In genomic region chr14:19974429-19974828, GRCm38 (mm10) we compare ENCODE assay signal across 10 mouse cellular contexts. TPM values are rescaled to one million over a fixed set of nuclear protein-coding genes. Genes with fewer than 3 reads are reported as not detected.
DNase-seq lines count a peak whose midpoint lies in the region; ATAC-seq and TF ChIP-seq lines count a peak whose summit lies in the region.
"Had no signal": no experiment of that assay in that cellular context is flagged by ENCODE, and none has a peak within 500 bp of the region (broad histone marks: within the 10 kb centered on the region; RNA-seq: fewer than 3 reads in every experiment).

No protein-coding gene starts in this region.

- H3K9ac ChIP-seq in embryonic facial prominence, embryonic 13.5 days: peak overlapping the region; percentile 66; the same call in 1 of the 2 replicates
- H3K9ac ChIP-seq in hindbrain, embryonic 16.5 days (ENCODE audit: low read depth, low read length): peak overlapping the region; percentile 69
- H3K9ac ChIP-seq in midbrain, postnatal 0 days (replicated peaks; ENCODE audit: low read length, poor library complexity, severe bottlenecking): peak overlapping the region; percentile 56
- H3K9ac ChIP-seq: liver, embryonic 14.5 days had no signal

- no peaks in the 10 kb centered on the region for H3K36me3 ChIP-seq in embryonic facial prominence, embryonic 13.5 days
- H3K36me3 ChIP-seq in hindbrain, embryonic 16.5 days (ENCODE audit: control insufficient read depth, insufficient read depth, low read length): no peaks in the 10 kb centered on the region
- no peaks in the 10 kb centered on the region for H3K36me3 ChIP-seq in midbrain, postnatal 0 days (ENCODE audit: insufficient read depth, low read length)

- peak overlapping the region; percentile 94 for H3K27ac ChIP-seq in layer of hippocampus, adult 2 months
- peak overlapping the region; percentile 69; the same call in 1 of the 2 replicates for H3K27ac ChIP-seq in embryonic facial prominence, embryonic 13.5 days
- no peak overlapping the region; the same call in 1 of the 2 replicates for H3K27ac ChIP-seq in hindbrain, embryonic 16.5 days (ENCODE audit: low read depth, low read length)
- peak overlapping the region; percentile 62 for H3K27ac ChIP-seq in midbrain, postnatal 0 days (ENCODE audit: low read depth, low read length)
- H3K27ac ChIP-seq: liver, embryonic 14.5 days had no signal

- peak overlapping the region; percentile 69 for H3K4me2 ChIP-seq in embryonic facial prominence, embryonic 13.5 days
- peak overlapping the region; percentile 71 for H3K4me2 ChIP-seq in hindbrain, embryonic 16.5 days (ENCODE audit: low read length)
- peak overlapping the region; percentile 57 for H3K4me2 ChIP-seq in midbrain, postnatal 0 days (ENCODE audit: low read depth, low read length, poor library complexity, severe bottlenecking)

- H3K9me3 ChIP-seq in embryonic facial prominence, embryonic 13.5 days: no peaks in the 10 kb centered on the region
- no peaks in the 10 kb centered on the region for H3K9me3 ChIP-seq in hindbrain, embryonic 16.5 days (ENCODE audit: control insufficient read depth, low read length)
- no peaks in the 10 kb centered on the region for H3K9me3 ChIP-seq in midbrain, postnatal 0 days (ENCODE audit: low read length)

- ATAC-seq in embryonic facial prominence, embryonic 13.5 days (ENCODE audit: insufficient number of reproducible peaks, insufficient read depth, low FRiP score, low TSS enrichment, low read depth): no peak
- ATAC-seq in hindbrain, embryonic 16.5 days: 0 out of 2 replicates have a peak, but pooled peaks have one; percentile 0
- ATAC-seq in midbrain, postnatal 0 days (ENCODE audit: low FRiP score): no peak

- TF ChIP-seq CTCF in layer of hippocampus, adult 2 months (conservative IDR thresholded peaks at IDR 0.05): peak; percentile 46
- no peak for TF ChIP-seq CTCF in midbrain, postnatal 0 days (IDR thresholded peaks at IDR 0.05)

- H3K27me3 ChIP-seq in embryonic facial prominence, embryonic 13.5 days: no peaks in the 10 kb centered on the region
- H3K27me3 ChIP-seq in hindbrain, embryonic 16.5 days (replicated peaks; ENCODE audit: control insufficient read depth, insufficient read depth, low read length): no peaks in the 10 kb centered on the region
- H3K27me3 ChIP-seq in midbrain, postnatal 0 days (ENCODE audit: insufficient read depth, low read length): no peaks in the 10 kb centered on the region

- DNase-seq in layer of hippocampus, adult 2 months (ENCODE audit: low spot score in 2 of 2): no peak
- DNase-seq in layer of hippocampus, postnatal 25 days (ENCODE audit: extremely low spot score in 1 of 2, low spot score in 1 of 2): no peak
- no peak for DNase-seq in midbrain, postnatal 0 days (ENCODE audit: low spot score)
- DNase-seq in right cerebral cortex, postnatal 10 days (ENCODE audit: low spot score in 2 of 2): no peak
- no peak for DNase-seq in right cerebral cortex, postnatal 36 days (ENCODE audit: low spot score in 2 of 2)
- DNase-seq in retina, embryonic 14.5 days (ENCODE audit: low spot score): no peak
- DNase-seq: retina, postnatal 1 day had no signal

- H3K4me1 ChIP-seq in embryonic facial prominence, embryonic 13.5 days: peaks cover 36% of the 10 kb centered on the region
- peaks cover 37% of the 10 kb centered on the region for H3K4me1 ChIP-seq in hindbrain, embryonic 16.5 days (ENCODE audit: control insufficient read depth, insufficient read depth, low read depth, low read length)
- peaks cover 24% of the 10 kb centered on the region; the same call in 1 of the 2 replicates for H3K4me1 ChIP-seq in midbrain, postnatal 0 days (ENCODE audit: insufficient read depth, low read length)

- WGBS in embryonic facial prominence, embryonic 13.5 days: 60% methylated on average over 5 of the region's 5 CpGs
- 46% methylated on average over 5 of the region's 5 CpGs for WGBS in hindbrain, embryonic 16.5 days
- 48% methylated on average over 5 of the region's 5 CpGs for WGBS in midbrain, postnatal 0 days

- H3K4me3 ChIP-seq in layer of hippocampus, adult 2 months: peak overlapping the region; percentile 73
- H3K4me3 ChIP-seq in embryonic facial prominence, embryonic 13.5 days: peak overlapping the region; percentile 43
- H3K4me3 ChIP-seq in hindbrain, embryonic 16.5 days (ENCODE audit: low read length): peak overlapping the region; percentile 51
- peak overlapping the region; percentile 58 for H3K4me3 ChIP-seq in midbrain, postnatal 0 days (ENCODE audit: low read depth, low read length)

RNA-seq across cellular contexts. Expression of gene Gng2, which starts 3.0 kb away (rescaled TPM):
- total RNA-seq in layer of hippocampus, adult 2 months (2021): 100 to 1,000 TPM; 285 to 305 TPM
- 100 to 1,000 TPM; 311 to 324 TPM for total RNA-seq in layer of hippocampus, postnatal 25 days (2021)
- 63.0 and 71.4 TPM in 2 replicates for polyA plus RNA-seq in embryonic facial prominence, embryonic 13.5 days (2015; fragmentation: Nextera tagmentation; extraction: Ambion mirVana)
- 362 and 384 TPM in 2 replicates for polyA plus RNA-seq in hindbrain, embryonic 16.5 days (2015; fragmentation: Nextera tagmentation; extraction: Ambion mirVana)
- total RNA-seq in midbrain, postnatal 0 days (2014; rRNA removed): 419 and 439 TPM in 2 replicates
- 344 and 374 TPM in 2 replicates for polyA plus RNA-seq in midbrain, postnatal 0 days (2015; fragmentation: Nextera tagmentation; extraction: Ambion mirVana)
